8 mouse cellular contexts compared by ENCODE assay signal in the genomic region with DNA sequence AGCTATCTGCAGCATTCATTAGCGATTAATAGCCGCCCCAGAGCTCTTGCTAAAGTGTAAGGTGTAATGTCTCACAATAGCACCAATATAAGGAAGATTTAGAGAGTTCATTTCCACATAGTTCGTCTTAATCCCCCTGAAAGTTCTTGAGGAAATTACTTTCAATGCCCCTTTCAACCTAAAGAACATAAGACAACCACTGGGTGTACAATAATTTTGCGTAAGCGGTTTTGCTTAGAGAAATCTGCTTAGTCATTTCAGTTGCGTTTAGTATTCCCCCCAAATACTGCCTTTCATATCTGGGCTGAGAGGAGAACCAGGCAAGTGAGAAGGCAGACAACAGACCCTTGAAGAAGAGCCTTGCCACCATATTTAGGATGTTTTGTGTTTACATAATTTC. TPM values are rescaled to one million over a fixed set of nuclear protein-coding genes. Genes with fewer than 3 reads are reported as not detected.
DNase-seq lines count a peak whose midpoint lies in the region; ATAC-seq and TF ChIP-seq lines count a peak whose summit lies in the region.

No protein-coding gene starts in this region.

- peak overlapping the region; percentile 98 for H3K27ac ChIP-seq in cortical plate, adult 2 months (ENCODE audit: insufficient read depth, low read length)
- peak overlapping the region; percentile 96 for H3K27ac ChIP-seq in intestine, embryonic 15.5 days
- H3K27ac ChIP-seq in neural tube, embryonic 15.5 days (replicated peaks), result peak overlapping the region; percentile 99

- H3K4me3 ChIP-seq in lung, adult 2 months (replicated peaks; ENCODE audit: extremely low read depth, low read depth, low read length), result peak overlapping the region; percentile 99
- H3K4me3 ChIP-seq in cortical plate, adult 2 months (ENCODE audit: insufficient read depth, low read length), result peak overlapping the region; percentile 97
- H3K4me3 ChIP-seq in intestine, embryonic 15.5 days (replicated peaks), result peak overlapping the region; percentile 92
- peak overlapping the region; percentile 94 for H3K4me3 ChIP-seq in neural tube, embryonic 15.5 days (replicated peaks)

- no peaks in the 10 kb centered on the region for H3K9me3 ChIP-seq in intestine, embryonic 15.5 days
- no peaks in the 10 kb centered on the region for H3K9me3 ChIP-seq in neural tube, embryonic 15.5 days (replicated peaks)

- H3K36me3 ChIP-seq in intestine, embryonic 15.5 days, result no peaks in the 10 kb centered on the region
- H3K36me3 ChIP-seq in neural tube, embryonic 15.5 days, result no peaks in the 10 kb centered on the region

- H3K4me1 ChIP-seq in lung, adult 2 months (ENCODE audit: control insufficient read depth, insufficient read depth, low read length), result peaks cover 9% of the 10 kb centered on the region
- H3K4me1 ChIP-seq in cortical plate, adult 2 months (ENCODE audit: control insufficient read depth, insufficient read depth, low read length), result no peaks in the 10 kb centered on the region; the same call in 1 of the 2 replicates
- peaks cover 6% of the 10 kb centered on the region for H3K4me1 ChIP-seq in intestine, embryonic 15.5 days (replicated peaks)
- H3K4me1 ChIP-seq in neural tube, embryonic 15.5 days, result peaks cover 35% of the 10 kb centered on the region

- intact Hi-C loops in gastrocnemius, postnatal 14 days (cut with DNase I; ENCODE audit: low total_unique reads), result no loop called here

- no peak for TF ChIP-seq CTCF in lung, adult 2 months (IDR thresholded peaks at IDR 0.05; ENCODE audit: insufficient read depth, low read length)
- no peak for TF ChIP-seq CTCF in cortical plate, adult 2 months (IDR thresholded peaks at IDR 0.05; ENCODE audit: extremely low read depth, insufficient read depth, low read length)

- DNase-seq in lung, adult 2 months, result no peak
- DNase-seq in lung, postnatal 4 days, result no peak
- DNase-seq in cerebellum, adult 8-10 months, result no peak
- no peak for DNase-seq in gastrocnemius, postnatal 14 days
- DNase-seq in cerebellum, adult 11 months, result no peak

- 20% methylated on average over 6 of the region's 6 CpGs for WGBS in lung, adult 2 months
- WGBS in intestine, embryonic 15.5 days, result 25% methylated on average over 6 of the region's 6 CpGs
- WGBS in neural tube, embryonic 15.5 days, result 30% methylated on average over 6 of the region's 6 CpGs

- TF ChIP-seq POLR2A in lung, adult 2 months (IDR thresholded peaks at IDR 0.05; ENCODE audit: borderline replicate concordance, extremely low read depth, low read depth, low read length), result no peak
- TF ChIP-seq POLR2A in cortical plate, adult 2 months (IDR thresholded peaks at IDR 0.05; ENCODE audit: extremely low read depth, insufficient read depth, low read length), result no peak

- no peak for ATAC-seq in intestine, embryonic 15.5 days
- no peak for ATAC-seq in neural tube, embryonic 15.5 days (ENCODE audit: low FRiP score)

- peak overlapping the region; percentile 67 for H3K4me2 ChIP-seq in intestine, embryonic 15.5 days (replicated peaks)
- peak overlapping the region; percentile 77 for H3K4me2 ChIP-seq in neural tube, embryonic 15.5 days

- peak overlapping the region; percentile 87 for H3K9ac ChIP-seq in intestine, embryonic 15.5 days
- H3K9ac ChIP-seq in neural tube, embryonic 15.5 days (replicated peaks), result peak overlapping the region; percentile 96

- H3K27me3 ChIP-seq in intestine, embryonic 15.5 days (replicated peaks), result no peaks in the 10 kb centered on the region
- H3K27me3 ChIP-seq in neural tube, embryonic 15.5 days (replicated peaks), result no peaks in the 10 kb centered on the region

RNA-seq across cellular contexts. Expression of gene Cltc, which starts 1.2 kb away (rescaled TPM):
- polyA plus RNA-seq in lung, adult 2 months (2012; rRNA removed), result 63.0 and 84.5 TPM in 2 replicates
- polyA plus RNA-seq in cortical plate, adult 2 months (2012; rRNA removed), result 321 and 326 TPM in 2 replicates
- polyA plus RNA-seq in intestine, embryonic 15.5 days (2015; fragmentation: Nextera tagmentation; extraction: Ambion mirVana), result 134 and 135 TPM in 2 replicates
- 147 and 153 TPM in 2 replicates for polyA plus RNA-seq in neural tube, embryonic 15.5 days (2015; fragmentation: Nextera tagmentation; extraction: Ambion mirVana)
- total RNA-seq in gastrocnemius, postnatal 14 days (2021), result 100 to 1,000 TPM; 118 to 122 TPM

RNA-seq across cellular contexts. Expression of gene Dhx40, which starts 49.0 kb away (rescaled TPM):
- polyA plus RNA-seq in lung, adult 2 months (2012; rRNA removed), result 3.8 and 4.4 TPM in 2 replicates
- 11.1 TPM in 2 replicates for polyA plus RNA-seq in cortical plate, adult 2 months (2012; rRNA removed)
- 15.3 and 16.0 TPM in 2 replicates for polyA plus RNA-seq in intestine, embryonic 15.5 days (2015; fragmentation: Nextera tagmentation; extraction: Ambion mirVana)
- polyA plus RNA-seq in neural tube, embryonic 15.5 days (2015; fragmentation: Nextera tagmentation; extraction: Ambion mirVana), result 15.5 and 15.7 TPM in 2 replicates
- total RNA-seq in gastrocnemius, postnatal 14 days (2021), result 10 to 100 TPM; 11.8 to 12.1 TPM
